Mouse (Mus musculus): ENCODE data around the gene Coro1c.
A peak's percentile ranks its signal among the peaks of the same experiment; 100 is the strongest.
"Not testable (repeated sequence)": the region's sequence is repeated elsewhere in the genome, so short reads cannot be mapped to it uniquely, and the experiment has no call there.

Gene Coro1c

DNA sequence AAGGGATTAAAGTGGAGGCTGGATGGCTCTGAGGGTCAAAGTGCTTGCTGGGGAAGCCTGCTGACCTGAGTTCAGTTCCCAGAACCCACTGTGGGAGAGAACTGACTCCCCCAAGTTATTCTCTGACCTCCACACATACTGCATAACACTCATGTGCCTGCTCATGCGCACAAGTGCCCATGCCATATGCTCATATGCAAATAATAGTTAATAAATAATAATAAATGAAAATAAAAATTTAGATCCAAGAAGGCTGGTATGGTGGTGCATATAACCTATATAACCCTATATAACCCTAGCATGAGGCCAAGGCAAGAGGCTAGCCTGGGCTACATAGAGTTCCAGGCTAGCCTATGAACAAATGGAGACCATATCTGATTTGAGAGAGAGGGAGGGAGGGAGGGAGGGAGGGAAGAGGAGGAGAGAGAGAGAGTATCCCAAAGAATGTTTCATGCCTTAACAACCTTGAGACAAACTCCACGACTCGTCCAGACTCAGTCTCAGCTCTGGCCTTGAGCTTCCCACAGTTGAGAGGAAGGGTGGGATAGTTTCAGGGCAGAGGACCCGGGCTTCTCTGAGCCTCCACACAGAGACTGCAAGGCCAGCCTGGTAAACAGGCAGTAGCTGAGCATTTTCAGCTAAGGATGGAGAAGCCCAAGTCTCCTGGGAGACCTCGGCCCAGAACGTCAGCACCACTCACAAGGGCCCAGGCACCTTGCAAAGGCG lies 78.8 kb downstream of the Coro1c start:
- DNase-seq (ENCODE audit: low spot score in 2 of 2): no peak

DNA sequence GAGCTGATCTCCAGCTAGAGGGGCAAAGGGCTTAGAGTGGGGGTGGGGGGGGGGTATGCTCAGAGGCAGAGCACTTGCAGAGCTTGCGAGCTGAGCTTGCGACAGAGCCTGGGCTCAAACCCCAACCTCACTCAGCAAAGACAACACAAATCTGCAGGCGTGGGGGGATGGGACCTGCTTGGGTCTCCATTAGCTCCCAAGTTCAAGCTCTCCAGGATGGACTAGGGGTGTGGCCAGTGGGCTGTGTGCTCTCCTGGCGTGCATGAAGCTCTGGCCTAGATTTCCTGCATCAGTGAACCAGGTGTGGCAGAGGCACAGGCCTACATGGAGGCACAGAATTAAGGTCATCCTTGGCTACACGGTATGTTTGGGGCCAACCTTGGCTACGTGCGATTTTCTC lies 80.1 kb downstream of the Coro1c start:
- DNase-seq (ENCODE audit: low spot score in 2 of 2): no peak

DNA sequence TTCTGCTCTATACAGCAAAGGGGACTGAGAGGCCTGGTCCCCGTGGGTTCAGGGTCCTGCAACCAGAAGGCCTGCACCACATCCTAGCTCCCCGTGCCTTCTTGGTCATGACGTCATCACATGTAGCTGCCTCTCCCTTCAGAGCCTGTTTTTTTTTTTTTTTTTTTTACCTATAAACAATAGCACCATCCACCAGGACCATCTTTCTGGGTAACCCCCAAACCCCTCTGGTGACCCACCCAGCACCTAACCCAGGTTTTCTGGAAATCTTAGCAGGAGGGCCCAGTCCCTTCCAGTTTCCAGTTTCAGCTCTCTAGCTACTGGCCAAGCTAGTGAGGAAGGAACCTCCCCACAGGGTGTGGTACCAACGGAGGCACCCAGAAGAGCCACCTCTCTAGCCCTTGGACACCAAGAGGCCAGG lies 80.6 kb downstream of the Coro1c start:
- DNase-seq (ENCODE audit: low spot score in 2 of 2): no peak

DNA sequence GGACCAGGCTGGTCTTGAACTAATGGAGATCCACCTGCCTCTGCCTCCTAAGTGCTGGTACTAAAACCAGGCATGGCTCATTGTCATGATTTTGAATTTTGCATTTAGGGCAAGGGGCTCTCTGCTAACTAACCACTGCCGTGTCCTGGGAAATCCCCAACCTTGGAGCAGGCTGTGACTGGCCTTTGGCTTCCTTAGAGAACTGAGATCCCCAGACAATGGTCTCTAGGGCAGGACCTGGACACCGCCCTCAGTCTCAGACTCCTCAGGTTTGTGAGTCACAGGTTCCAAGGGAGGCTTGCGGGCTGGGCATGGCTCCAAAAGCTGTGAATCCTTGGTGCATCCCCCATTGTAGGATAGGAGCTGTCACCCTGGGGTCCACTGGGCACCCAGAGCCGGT lies 81.9 kb downstream of the Coro1c start:
- DNase-seq (ENCODE audit: low spot score in 2 of 2): no peak

DNA sequence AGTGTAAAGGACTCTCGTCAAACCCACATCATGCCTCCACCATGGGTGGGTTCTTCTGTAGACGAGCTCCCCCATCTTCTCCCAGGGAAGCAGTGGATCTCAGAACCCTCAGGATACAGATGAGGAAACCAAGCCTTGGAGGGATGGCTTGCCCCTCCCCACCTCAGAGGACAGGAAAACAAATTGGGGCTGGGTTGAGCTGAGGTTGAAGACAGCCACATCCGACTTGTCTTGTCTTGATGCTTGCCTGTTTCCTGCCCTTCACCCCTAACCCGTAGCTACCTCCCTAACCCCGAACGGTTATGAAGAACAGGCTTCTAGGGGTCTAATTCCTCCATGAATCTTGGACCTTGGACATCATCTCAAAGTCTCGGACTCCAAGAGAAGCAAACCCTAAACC lies 83.0 kb downstream of the Coro1c start:
- no peak for DNase-seq (ENCODE audit: low spot score in 2 of 2)

DNA sequence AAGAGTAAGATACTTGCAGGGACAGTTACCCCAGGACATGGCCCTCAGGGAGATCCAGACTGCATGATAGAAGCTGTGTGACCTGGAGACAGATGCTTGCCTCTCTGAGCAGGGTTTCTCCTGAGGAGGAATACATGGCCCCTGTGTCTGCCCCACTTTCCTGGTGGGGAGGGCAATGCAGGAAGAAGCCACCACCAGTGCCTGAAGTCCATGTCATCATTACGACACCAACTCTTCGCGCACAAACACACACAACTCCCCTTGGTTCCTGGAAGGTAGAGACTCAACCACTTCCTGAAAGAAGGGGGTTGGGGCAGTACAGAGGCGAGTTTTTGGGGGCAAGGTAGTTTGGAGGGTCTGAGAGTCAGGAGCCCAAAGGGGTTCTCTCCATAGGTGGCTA lies 84.3 kb downstream of the Coro1c start:
- DNase-seq (ENCODE audit: low spot score in 2 of 2): no peak

DNA sequence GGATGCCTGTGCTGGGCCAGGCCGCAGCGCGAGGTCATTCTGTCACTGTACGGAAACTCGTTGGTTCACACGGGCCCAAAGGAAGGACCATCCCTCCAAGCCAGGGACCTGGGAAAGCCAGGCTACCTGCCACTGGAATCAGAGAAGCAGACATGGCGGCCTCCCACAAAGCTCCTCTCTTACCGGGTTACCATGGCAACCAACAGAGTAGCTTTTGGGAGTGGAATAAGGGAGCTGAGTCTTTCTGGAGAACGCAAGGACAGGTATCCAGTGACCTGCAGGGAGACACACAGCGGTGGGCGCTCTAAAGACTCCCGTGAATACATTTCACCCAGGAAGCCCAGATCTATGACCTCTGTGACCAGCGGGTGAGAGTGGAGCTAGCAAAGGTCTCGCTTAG lies 90.0 kb downstream of the Coro1c start:
- no peak for DNase-seq (ENCODE audit: low spot score in 2 of 2)

DNA sequence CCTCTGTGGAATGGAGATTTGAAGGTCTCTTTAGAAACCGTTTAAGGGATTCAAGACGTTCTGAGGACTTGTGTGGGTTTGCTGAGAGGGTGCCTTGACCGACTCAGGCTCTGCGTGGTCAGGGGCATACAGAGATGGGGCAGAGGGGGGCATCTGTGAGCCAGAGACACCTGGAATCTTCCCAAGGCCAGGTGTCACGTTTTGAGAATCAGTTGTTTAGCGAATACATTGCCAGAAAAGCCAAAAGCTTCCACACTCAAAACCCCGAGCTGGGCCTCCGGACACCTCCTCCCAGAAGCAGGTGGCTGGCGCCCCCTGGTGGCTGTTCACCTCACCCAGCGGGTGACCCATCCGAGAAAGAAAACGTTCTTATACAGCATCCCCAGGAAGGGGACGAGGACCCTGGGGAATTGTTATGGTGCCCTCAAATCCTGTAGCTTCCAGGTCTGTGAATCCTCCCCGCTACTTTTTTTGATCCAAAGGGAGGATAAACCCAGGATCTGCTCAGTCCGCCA lies 92.9 kb downstream of the Coro1c start:
- peak in 1 of 2 experiments; percentile 56 for DNase-seq (ENCODE audit: low spot score in 2 of 2)

DNA sequence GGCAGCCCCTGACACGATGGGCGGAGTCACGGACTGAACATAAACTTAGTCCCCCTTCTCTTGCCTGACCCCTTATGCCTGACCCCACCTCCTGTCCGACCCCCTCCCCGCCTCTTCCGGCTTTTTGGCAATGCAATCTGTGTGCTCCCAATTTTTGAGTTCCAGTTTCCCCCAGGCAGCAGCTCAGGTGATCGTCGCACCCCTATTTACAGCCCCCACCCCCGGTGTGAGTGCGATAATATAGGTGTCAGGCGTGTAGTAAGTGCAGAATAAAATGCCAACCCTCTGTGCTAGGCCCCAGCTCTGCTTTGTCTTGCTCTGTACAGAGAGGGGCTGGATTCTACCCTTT lies 93.5 kb downstream of the Coro1c start:
- no peak for DNase-seq (ENCODE audit: low spot score in 2 of 2)

DNA sequence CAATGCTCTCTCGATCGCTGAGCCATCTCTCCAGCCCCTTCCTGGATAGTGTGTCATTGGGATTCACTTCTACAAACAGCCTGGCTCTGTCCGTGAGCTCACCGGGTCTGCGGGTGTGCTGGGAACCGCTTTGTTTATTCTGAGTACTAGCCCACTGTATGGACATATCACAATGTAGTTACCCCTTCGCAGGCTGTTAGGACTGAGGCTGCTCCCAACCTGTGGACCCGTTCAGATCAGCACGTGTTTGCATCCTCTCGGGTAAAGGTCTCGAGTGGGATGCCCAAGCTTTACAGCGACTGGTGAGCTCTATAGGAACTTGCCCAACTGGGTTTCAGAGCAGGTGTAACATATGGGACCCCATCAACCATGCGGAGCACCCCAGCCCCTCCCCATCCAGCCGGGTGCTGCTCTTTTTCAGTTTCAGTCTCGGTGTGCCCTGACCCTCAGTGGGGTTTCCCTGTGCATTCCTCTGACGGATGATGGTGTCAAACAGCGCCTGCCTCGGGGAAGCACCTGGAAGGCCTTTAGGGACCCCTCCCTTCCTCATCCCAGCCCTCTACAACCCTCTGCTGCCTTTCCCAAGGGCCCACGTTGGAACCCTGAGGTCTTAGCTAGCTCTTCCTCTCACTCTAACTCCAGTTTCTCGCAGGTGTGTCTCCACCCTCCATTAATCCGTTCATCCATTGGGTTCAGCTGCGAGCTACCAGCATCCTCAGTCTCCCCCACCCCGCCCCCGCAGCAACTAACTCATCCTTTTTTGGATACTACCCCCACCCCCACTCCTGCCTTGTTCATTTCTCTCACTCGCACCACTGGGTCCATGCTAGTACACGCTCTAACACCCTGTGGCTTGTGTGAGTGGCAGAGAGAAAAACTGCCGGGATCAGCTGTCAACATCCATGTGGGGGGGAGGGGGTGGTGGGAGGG lies 94.2 kb downstream of the Coro1c start:
- DNase-seq (ENCODE audit: low spot score in 2 of 2): no peak

DNA sequence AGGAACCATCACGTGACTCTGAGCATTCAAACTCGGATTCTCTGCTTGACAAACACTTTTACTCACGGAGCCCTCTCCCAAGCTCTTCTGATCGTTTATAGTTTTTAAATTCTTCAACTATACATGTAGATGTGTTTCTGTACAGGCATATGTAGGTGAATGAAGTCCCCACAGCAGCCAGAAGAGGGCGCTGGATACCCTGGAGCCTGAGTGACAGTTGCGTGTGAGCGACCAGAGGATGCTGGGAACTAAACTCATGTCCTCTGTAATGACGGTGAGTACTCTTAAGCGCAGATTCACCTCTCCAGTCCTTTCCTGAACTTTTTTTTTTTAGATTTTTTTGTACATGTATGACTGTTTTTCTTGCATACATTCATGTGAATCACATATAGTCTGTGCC lies 95.0 kb downstream of the Coro1c start:
- DNase-seq (ENCODE audit: low spot score in 2 of 2): no peak

DNA sequence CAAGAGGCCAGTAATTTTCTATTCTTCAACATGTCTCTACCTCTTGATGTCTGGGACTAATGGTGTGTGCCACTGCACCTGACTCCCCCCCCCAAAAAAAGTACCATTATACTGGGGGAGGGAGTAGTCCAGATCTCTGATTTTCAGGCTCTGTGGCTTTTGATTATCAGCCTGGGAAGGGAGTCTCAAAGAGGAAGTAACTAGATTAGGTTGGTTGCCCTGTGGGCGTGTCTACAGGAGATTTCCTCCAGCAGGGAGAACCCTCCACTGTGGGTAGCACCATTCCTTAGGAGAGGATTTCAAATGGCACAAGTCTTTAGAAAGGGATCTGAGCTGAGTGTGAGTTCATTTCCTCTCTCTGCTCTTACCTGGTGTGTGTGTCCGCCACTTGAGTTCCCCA lies 95.9 kb downstream of the Coro1c start:
- no peak for DNase-seq (ENCODE audit: low spot score in 2 of 2)

DNA sequence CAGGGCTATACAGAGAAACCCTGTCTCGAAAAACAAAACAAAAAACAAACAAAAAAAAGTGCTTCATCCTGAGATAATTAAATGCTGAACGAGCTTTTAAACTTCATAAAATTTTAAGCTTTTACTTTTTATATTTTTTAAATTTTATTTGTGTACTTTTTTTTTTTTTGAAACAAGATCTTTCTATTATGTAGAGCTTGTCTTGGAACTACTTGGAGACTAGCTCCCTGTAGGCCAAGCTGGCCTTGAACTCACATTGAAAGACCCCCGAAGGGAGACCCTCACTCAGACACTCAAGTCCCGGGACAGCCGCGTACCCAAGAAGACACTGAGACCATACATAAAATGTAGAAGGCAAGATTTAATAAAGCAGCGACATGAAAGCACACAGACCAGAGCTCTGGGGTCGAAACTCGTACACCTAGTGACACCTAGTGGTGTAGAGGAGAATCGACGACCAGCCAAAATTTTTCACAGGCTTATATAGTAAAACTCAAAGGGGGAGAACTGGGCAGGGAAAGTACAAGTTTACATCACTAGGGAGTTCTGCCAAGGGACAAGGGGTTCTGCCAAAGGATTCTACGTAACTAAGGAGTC lies 96.6 kb downstream of the Coro1c start:
- DNase-seq (ENCODE audit: low spot score in 2 of 2): not testable (repeated sequence)

DNA sequence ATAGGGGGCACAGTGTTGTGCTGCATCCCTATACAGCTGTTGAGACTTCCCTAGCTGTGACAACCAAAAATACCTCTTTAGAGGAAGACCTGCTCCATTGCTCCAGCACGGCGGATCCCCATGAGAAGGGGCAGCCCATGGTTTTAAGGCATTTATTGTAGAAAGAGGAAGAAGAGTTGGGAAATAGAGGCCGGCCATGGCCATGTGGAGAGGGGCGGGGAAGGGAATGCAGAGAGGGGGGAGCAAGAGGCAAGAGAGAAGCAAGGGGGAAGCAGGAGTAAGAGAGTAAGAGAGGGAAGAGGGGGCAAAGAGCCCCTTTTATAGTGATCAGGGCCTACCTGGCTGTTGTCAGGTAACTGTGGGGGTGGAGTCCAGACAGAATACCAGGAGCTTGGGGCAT lies 98.4 kb downstream of the Coro1c start:
- no peak for DNase-seq (ENCODE audit: low spot score in 2 of 2)

DNA sequence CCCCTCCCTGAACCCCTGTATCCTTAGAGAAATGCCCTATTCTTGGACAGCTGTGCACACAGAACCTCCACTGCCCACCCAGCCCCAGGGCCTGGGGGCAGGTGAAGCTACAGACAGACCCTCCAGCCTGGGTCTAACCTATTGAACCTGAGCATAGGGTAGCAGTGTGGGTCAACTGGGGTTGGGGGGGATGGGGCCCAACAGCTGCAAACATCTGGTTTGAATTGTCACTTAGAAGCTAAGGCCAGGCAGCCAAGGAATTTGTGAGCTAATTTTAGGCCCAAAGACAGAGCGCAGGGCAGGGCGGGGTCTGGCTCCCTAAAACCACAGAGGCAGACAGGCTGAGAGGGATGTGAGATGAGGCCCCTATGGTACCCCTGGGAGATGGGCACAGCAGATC lies 100.4 kb downstream of the Coro1c start:
- DNase-seq (ENCODE audit: low spot score in 2 of 2): no peak

DNA sequence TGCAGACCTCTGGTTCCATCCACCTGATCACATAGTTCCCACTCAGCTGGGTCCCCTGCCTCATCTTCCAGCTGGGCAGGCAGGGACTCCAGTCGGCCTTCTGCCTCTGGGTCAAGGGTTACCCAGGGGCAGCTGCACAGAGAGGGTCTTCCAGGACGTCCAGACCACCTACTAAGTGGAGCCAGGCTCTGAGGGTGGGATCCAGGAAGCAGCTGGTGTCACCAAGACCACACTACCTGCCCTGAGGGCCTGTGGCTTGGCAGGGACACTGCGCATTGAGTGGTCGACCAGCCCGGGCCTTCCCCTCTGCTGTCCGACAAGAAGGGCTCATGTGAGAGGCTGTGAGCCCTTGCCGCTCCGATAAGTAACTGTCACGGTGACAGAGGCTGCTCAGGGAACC lies 100.8 kb downstream of the Coro1c start:
- DNase-seq (ENCODE audit: low spot score in 2 of 2): no peak

DNA sequence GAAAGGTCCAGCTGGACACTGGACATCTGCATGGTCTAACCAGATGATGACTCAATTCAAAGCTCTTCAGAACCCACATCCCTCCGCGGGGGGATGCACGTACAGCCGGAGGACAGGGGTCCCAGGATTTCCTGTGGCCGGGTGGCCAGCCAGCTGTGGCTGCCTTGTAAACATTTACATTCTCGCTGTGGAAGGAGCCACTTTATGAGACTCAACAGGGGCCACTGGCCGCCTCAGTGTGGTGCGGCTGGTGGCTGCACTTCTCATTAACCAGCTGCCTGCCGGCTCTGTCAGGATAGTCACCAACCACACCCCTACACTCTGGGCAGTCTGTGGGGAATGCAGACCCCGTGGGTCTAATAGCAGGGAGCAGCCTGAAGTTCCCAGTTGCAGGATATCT lies 102.1 kb downstream of the Coro1c start:
- DNase-seq (ENCODE audit: low spot score in 2 of 2): no peak

DNA sequence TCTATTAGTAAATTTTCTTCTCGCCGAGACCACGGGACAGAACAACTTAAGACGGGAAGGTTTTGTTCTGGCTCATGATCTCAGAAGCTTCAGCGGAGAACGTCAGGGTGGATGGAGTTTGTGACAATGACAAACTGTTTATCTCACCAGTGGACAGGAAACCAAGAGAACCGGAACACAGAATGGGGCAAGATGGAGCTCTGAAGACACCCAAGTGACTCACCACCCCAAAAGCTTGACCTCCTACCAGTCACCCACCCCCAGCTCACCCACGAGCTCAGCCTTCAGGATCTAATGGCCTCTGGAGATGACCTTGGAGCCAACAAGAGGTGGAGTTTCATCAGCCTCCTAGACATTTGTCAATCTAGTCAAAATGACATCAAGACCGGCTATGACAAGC lies 103.3 kb downstream of the Coro1c start:
- no peak for DNase-seq (ENCODE audit: low spot score in 2 of 2)

DNA sequence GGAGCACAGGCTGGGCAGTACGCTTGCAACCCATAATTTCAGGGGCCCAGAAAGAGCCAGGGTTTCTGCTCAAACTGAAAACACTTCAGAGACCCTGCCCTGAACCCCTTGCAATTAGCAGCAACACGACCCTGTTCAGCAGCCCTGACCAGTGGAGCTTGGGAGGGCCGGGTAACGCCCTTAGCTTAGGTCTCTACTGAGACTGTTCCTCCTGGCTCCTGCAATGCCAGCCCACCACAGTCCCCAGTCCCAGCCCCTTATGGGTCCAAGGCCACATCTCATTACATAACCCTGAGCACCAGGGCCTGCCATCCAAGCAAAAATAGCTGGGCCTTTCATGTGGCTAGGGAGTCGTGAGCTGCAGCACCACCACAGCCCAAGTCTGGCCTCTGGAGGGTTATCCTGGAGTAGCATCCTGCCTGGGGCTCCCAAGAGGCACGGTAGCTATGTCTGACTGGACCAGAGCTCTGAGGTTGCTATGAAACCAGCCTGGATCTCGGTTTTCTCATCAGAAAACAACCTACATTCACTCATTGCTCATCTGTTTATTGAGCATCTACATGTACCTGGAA lies 104.1 kb downstream of the Coro1c start:
- DNase-seq (ENCODE audit: low spot score in 2 of 2): no peak

DNA sequence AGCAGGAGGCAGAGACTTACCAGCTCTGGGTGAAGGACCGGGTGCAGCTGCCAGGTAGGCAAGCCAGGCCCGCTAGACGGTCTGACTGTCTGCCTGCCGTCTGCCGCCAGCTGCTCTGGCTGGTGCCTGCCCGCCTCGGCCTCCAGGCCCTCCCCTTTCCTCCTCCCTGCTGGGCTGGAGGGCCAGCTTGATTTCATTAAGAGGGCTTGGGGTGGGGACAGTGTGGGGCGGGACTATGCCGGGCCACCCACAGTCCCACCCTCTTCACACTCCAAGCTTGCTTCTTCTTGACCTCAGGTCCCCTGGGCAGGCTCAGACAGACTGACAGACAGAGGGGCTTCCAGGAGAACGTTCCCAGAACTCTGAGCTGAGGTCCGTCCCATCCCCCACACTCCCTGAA lies 108.3 kb downstream of the Coro1c start, which contains the start of gene Tmem119:
Gene Tmem119, minus strand, starts transcription at position 237 of the 400 bp plus-strand sequence.
- DNase-seq (ENCODE audit: low spot score in 2 of 2): no peak

DNA sequence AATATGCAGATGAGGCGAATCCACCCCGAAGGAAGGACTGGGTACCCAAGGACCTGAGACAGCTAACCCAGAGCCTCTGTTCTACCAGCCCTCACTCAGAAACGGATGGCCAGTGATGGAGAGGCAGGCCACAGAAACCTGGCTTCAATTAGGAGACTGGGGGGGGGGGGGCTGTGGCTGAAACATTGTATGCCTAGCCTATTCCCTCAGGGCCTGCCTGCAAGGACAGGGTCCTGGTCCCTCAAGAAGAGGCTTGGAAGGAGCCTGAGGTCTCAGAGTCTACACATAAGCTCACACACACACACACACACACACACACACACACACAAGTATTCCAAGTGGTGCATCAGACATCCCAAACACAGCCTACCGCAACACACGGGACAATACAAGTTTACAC lies 108.9 kb downstream of the Coro1c start:
- no peak for DNase-seq (ENCODE audit: low spot score in 2 of 2)

DNA sequence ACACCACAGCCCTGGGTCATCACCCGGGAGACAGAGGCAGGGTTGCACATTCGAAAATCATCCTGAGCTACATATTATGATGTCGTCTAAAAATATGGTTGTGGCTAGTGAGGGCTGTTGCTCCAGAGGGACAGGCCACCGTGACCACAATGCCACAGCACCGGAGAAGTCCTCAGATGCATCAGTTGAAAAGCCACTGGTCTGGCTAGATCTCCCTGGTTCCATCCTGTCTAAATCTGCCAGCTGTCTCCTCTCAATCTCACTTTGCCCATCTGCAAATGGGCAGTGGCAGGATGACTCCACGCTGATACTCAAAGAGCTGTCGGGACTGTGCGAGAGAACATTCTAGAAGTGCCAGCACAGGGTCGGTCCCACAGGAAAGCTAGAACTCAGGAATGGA lies 110.0 kb downstream of the Coro1c start:
- no peak for DNase-seq (ENCODE audit: low spot score in 2 of 2)

All from left cerebral cortex, adult 9 months (tissue).